Mouse (Mus musculus): Measurements from ENCODE around the gene Telo2. TPM values are rescaled to one million over a fixed set of nuclear protein-coding genes. Genes with fewer than 3 reads are reported as not detected.
"Not testable (repeated sequence)": the region's sequence is repeated elsewhere in the genome, so short reads cannot be mapped to it uniquely, and the experiment has no call there.

Gene Telo2
- total RNA-seq (2021): 10 to 100 TPM; 30.1 to 33.4 TPM
- long read RNA-seq, experiment 1, transcript Telo2-202 (21 exons, 3,530 nt): major isoform, 10 of 20 reads
- long read RNA-seq, experiment 1, partial matches to known transcripts: 1 of 20 reads
- long read RNA-seq, experiment 1, other reads (novel, unspliced or antisense): 7 of 20 reads
- long read RNA-seq, experiment 2, transcript Telo2-203 (2 exons, 1,697 nt): minor isoform, 5 of 39 reads
- long read RNA-seq, experiment 2, transcript Telo2-202 (21 exons, 3,530 nt): major isoform, 11 of 39 reads
- long read RNA-seq, experiment 2, partial matches to known transcripts: 8 of 39 reads
- long read RNA-seq, experiment 2, other reads (novel, unspliced or antisense): 11 of 39 reads

DNA sequence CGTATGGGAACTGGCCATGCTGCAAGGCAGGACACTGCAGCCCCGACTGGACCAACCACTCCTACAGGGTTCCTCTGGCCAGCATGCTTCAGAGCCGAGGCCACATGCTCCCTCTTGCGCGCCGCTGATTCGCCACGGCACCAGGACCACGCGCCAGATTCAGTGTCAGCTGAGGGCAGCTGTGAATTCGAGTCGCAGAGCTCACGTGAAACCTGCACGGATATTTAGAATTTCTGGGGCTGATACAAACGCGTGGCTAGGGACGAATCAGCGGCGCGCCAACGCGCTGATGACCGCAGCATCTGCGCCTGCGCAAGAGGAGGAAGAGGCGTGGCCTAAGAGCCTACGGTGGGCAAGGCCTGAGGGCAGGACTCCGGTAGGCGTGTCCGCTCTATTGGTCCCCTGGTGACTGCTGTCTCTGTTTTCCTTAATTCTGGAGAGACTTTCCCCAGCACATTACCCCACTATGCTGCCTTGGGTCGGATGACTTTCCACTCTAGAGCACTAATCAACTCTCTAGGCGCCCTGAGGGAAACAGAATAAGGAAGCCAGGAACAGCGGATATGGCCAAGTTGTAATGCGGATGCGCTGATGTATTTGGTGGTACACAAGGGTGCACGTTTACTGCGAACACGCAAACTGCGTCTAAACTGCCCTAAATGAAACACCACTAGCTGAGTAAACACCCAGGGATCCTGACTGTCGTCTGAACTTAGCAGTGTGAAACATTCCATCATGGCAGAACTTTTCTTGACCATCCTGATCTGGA, at the start of gene Telo2:
Gene Telo2 (minus strand): TSS at position 304 of the 769 bp plus-strand sequence.
- peak; percentile 90 to 92 for DNase-seq (ENCODE audit: low spot score in 2 of 2)

DNA sequence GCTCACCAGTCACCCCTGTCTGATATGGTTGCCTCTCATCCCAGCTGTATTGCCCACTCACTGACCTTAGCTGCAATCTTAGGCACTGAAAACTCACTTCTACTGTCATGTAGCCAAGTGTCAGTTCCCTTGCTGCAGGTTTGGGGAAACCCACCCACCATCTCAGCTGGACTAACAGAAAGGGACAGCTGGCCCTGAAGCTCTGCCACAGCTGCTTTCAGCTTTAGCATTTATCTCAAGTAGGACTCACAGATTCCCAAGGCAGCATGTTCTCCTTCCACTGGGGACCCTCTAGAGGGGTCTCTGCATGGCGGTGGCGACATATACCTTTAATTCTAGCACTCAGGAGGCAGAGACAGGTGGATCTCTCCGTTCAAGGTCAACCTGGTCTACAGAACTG, 49.0 kb upstream of the Telo2 start:
- no peak for DNase-seq (ENCODE audit: low spot score in 2 of 2)

GRCm38 (mm10) chr17:25163387-25163786, 47.6 kb upstream of the Telo2 start:
- DNase-seq (ENCODE audit: low spot score in 2 of 2): no peak

DNA sequence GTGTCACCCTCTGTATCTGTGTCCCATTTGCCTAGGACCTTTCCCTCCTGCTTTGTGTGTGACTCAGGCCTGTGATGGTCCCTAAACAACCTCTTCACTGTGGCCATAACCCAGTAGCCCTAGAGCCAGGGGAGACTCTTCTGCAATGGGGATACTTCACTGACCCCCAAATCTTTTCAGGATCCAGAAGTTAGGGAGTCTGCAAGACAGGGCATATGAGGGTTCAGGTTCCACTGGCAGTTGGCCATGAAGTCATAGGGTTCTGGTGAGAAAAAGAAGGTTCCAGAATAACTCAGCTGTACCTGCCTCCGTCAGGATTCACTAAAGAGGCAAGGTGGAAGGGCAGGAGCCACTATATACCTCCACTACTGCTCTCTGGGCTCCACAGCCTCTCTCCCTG, 46.4 kb upstream of the Telo2 start, which contains the start of gene Ccdc154:
Gene Ccdc154 (plus strand): TSS at position 301 of the 400 bp plus-strand sequence.
- no peak for DNase-seq (ENCODE audit: low spot score in 2 of 2)

GRCm38 (mm10) chr17:25139960-25140359, 24.2 kb upstream of the Telo2 start:
- DNase-seq (ENCODE audit: low spot score in 2 of 2): no peak

- DNase-seq (ENCODE audit: low spot score in 2 of 2): no peak
These were observed 23.0 kb upstream of the Telo2 start for GRCm38 (mm10) chr17:25138803-25139202.

GRCm38 (mm10) chr17:25135622-25136021, 19.9 kb upstream of the Telo2 start:
- DNase-seq (ENCODE audit: low spot score in 2 of 2): no peak

DNA sequence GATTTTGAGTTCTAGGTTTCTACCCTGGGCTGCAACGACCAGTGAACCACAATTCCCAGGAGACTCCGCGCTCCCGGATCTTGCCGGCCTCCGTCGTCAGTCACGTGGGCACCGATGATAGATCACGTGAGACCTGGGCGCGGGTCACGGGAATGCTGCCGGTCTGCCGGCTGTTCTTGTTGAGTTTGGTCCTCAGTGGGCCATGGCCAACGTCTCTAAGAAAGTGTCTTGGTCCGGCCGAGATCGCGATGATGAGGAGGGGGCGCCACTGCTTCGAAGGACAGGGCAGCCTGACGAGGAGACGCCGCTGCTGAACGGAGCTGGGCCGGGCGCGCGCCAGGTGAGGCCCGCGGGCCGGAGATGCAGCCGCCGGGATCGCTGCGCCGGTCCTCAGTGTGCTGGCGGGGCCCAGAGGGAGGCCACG, 17.5 kb upstream of the Telo2 start, which contains the start of gene Clcn7:
Gene Clcn7 (plus strand): TSS at position 117 of the 424 bp plus-strand sequence.
- DNase-seq (ENCODE audit: low spot score in 2 of 2): peak; percentile 91 to 95

- no peak for DNase-seq (ENCODE audit: low spot score in 2 of 2)
These were observed 14.3 kb upstream of the Telo2 start for GRCm38 (mm10) chr17:25130060-25130459.

GRCm38 (mm10) chr17:25127681-25128080, 11.9 kb upstream of the Telo2 start:
- DNase-seq (ENCODE audit: low spot score in 2 of 2): no peak

DNA sequence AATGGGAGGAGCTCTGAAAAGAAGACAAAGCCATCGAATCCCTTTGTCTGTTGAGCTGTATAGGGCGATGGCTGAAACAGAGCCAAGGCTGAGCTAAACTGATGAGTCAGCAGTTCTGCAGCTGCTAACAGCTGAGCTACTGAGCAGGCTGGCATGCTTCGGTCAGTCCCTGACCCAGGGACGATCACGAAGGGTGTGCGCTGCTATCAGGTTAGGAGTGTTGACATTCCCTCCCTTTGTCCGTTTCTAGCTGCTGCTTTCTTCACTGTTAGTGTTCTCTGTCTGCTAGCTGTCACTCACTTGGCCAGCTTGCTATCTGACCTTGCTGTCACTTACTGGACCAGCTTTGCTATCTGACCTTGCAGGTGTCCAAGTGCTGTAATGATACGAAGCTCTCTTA, 11.3 kb upstream of the Telo2 start:
- DNase-seq (ENCODE audit: low spot score in 2 of 2): no peak

GRCm38 (mm10) chr17:25125442-25126060, 9.8 kb upstream of the Telo2 start:
- DNase-seq (ENCODE audit: low spot score in 2 of 2): not testable (repeated sequence)

GRCm38 (mm10) chr17:25123979-25124378, 8.2 kb upstream of the Telo2 start:
- no peak for DNase-seq (ENCODE audit: low spot score in 2 of 2)

DNA sequence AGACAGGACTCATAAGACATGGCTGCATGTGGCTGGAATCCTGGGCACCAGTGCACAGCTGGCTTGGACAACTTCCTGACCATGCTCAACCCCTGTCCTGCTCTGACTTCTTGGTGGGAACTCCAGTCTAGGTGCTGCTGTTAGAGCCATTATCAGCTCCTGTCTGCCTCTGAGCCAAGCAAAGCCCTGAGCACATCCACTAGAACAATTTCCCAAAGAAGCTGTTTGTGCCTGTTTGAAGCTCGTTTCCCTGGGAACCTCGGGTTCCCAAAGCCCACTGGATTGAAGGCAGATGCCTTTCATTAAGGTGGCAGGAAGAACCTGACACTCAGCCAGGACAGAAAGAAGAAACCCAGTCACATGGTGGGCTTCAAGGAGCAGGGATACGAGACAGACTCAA, 4.6 kb upstream of the Telo2 start, which contains the start of gene Ptx4:
Gene Ptx4 (plus strand): TSS at position 355 of the 400 bp plus-strand sequence.
- no peak for DNase-seq (ENCODE audit: low spot score in 2 of 2)

- no peak for DNase-seq (ENCODE audit: low spot score in 2 of 2)
These were observed 1.5 kb upstream of the Telo2 start for GRCm38 (mm10) chr17:25117263-25117662.

GRCm38 (mm10) chr17:25114908-25115645, 690 bp downstream of the Telo2 start:
- no peak for DNase-seq (ENCODE audit: low spot score in 2 of 2)

DNA sequence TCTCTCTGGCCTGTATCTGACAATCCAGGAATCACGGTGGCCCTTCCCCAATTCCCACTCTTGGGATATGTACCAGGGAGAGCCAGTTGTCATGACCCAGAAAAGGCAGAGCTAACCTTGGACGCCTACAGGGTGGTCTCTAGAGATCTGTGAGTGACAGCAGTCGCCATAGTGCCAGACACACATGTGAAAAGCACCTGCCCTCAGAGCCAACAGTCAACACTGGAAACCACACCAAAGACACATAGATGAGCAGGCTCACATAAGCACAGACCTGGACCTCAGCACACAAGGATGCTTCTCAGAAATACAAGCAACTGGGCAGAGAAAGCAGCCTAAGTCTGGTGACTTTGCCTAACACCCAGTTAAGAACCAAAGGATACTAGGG, 3.4 kb downstream of the Telo2 start:
- DNase-seq (ENCODE audit: low spot score in 2 of 2): no peak

DNA sequence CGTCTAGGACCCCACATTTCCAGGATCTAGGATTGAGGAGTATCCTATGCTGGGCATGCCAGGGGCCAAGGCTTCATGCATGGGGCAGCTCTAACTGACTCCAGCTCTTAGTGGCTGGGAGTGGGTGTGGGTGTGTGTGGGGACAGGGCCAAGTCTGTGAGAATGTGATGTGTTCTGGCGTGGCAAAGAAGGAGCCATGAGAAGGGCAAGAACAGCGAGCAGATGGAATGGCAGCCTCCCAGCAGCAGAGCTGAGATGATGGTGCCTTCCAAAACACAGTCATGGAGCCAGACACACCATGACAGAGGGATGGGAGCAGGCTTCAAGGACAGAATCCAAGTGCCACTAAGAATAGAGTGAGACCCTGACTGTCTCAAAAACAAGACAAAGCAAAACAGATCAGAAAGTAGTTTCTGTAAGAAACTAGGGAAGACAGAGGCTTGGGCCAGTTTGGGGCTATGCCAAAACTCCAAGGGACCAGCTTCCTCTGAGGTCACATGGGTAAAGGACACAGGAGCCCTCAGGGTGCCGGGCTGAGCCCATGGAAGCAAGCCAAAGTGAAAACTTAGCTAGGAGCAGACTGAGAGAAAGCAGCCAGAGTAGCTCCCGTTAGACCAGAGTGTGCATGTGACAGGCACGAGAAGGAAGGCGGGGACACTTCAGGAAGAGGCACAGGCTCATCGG, 3.9 kb downstream of the Telo2 start:
- peak; percentile 20 to 49 for DNase-seq (ENCODE audit: low spot score in 2 of 2)

- no peak for DNase-seq (ENCODE audit: low spot score in 2 of 2)
These were observed 4.5 kb downstream of the Telo2 start for GRCm38 (mm10) chr17:25111220-25111619.

DNA sequence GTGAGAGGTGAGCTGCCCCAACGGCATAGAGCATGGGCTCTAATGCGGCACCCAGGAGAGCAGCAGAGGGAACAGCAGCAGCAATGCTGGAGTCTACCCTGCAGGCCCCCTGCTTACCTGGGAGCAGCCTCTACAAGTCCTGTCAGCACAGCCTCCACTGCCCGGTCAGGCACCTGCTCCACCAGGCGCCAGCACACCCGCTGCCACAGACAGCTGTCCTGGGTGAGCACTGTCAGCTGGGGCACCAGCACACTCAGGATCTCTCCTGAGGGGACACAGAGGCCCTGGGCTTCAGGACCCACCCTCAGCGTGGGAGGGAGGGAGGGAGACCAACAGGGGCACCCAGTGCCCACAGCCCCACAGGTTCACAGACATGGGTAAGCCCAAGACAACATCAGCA, 5.2 kb downstream of the Telo2 start:
- DNase-seq (ENCODE audit: low spot score in 2 of 2): no peak

Data from layer of hippocampus, postnatal 14 days (tissue).